Comparison of ENCODE assay signal across 22 mouse cellular contexts in genomic region chr12:110796748-110797147, GRCm38 (mm10). TPM values are rescaled to one million over a fixed set of nuclear protein-coding genes. Genes with fewer than 3 reads are reported as not detected.
A peak's percentile ranks its signal among the peaks of the same experiment; 100 is the strongest.
DNase-seq lines count a peak whose midpoint lies in the region; ATAC-seq and TF ChIP-seq lines count a peak whose summit lies in the region.
"Had no signal": no experiment of that assay in that cellular context is flagged by ENCODE, and none has a peak within 500 bp of the region (broad histone marks: within the 10 kb centered on the region; RNA-seq: fewer than 3 reads in every experiment).

No protein-coding gene starts in this region.

- no peak for TF ChIP-seq EP300 in lung, postnatal 0 days (IDR thresholded peaks at IDR 0.05)

- H3K4me2 ChIP-seq in embryonic facial prominence, embryonic 14.5 days (ENCODE audit: low read depth, low read length) = no peak overlapping the region
- H3K4me2 ChIP-seq in lung, postnatal 0 days (replicated peaks; ENCODE audit: low read depth, low read length) = no peak overlapping the region
- no peak overlapping the region for H3K4me2 ChIP-seq in forebrain, embryonic 16.5 days (ENCODE audit: low read length)
- H3K4me2 ChIP-seq: heart, embryonic 13.5 days; midbrain, embryonic 13.5 days had no signal

- no peak overlapping the region for H3K27ac ChIP-seq in embryonic facial prominence, embryonic 14.5 days (replicated peaks; ENCODE audit: low read depth, low read length)
- no peak overlapping the region for H3K27ac ChIP-seq in embryonic facial prominence, embryonic 10.5 days (replicated peaks)
- H3K27ac ChIP-seq in lung, postnatal 0 days (ENCODE audit: low read length) = no peak overlapping the region
- no peak overlapping the region for H3K27ac ChIP-seq in forebrain, embryonic 16.5 days (ENCODE audit: low read length)
- H3K27ac ChIP-seq: forebrain, embryonic 10.5 days; heart, adult 2 months; hindbrain, postnatal 0 days; liver, embryonic 14.5 days; midbrain, embryonic 13.5 days had no signal

- no peaks in the 10 kb centered on the region for H3K9me3 ChIP-seq in embryonic facial prominence, embryonic 14.5 days (ENCODE audit: control insufficient read depth, low read length)
- H3K9me3 ChIP-seq in embryonic facial prominence, embryonic 10.5 days = no peaks in the 10 kb centered on the region
- no peaks in the 10 kb centered on the region for H3K9me3 ChIP-seq in lung, postnatal 0 days (ENCODE audit: low read length)
- no peaks in the 10 kb centered on the region for H3K9me3 ChIP-seq in forebrain, embryonic 16.5 days (ENCODE audit: control insufficient read depth, low read length)
- H3K9me3 ChIP-seq: forebrain, embryonic 10.5 days; heart, embryonic 13.5 days; megakaryocyte, embryonic 14.5 days; midbrain, embryonic 13.5 days had no signal

- 0 out of 2 replicates have a peak, but pooled peaks have one; percentile 16 for ATAC-seq in embryonic facial prominence, embryonic 14.5 days (ENCODE audit: low read depth)
- ATAC-seq in lung, postnatal 0 days = peak; percentile 41
- ATAC-seq in forebrain, embryonic 16.5 days = no peak
- ATAC-seq: forebrain, postnatal 0 days; hindbrain, postnatal 0 days; midbrain, embryonic 13.5 days had no signal

- no peak for DNase-seq in embryonic facial prominence, embryonic 14.5 days (ENCODE audit: low spot score)
- DNase-seq in embryonic facial prominence, embryonic 10.5 days (ENCODE audit: low spot score) = no peak
- no peak for DNase-seq in lung, postnatal 0 days (ENCODE audit: low spot score)
- no peak for DNase-seq in lung, adult 2 months
- DNase-seq in kidney, postnatal 36 days = peak; percentile 20 to 56
- DNase-seq in cerebellum, postnatal 4 days (ENCODE audit: low spot score in 2 of 2) = no peak
- DNase-seq: adrenal gland, postnatal 14 days; cerebellum, adult 8-10 months; cerebellum, postnatal 36 days; forebrain, postnatal 0 days; gastrocnemius, postnatal 36 days; heart, adult 2 months; heart, postnatal 14 days; layer of hippocampus, adult 9-11 months; thymus, postnatal 25 days had no signal

- WGBS in embryonic facial prominence, embryonic 14.5 days = 81% methylated on average over 6 of the region's 6 CpGs
- 82% methylated on average over 6 of the region's 6 CpGs for WGBS in embryonic facial prominence, embryonic 10.5 days
- WGBS in lung, postnatal 0 days = 65% methylated on average over 6 of the region's 6 CpGs
- 61% methylated on average over 6 of the region's 6 CpGs for WGBS in lung, adult 2 months
- 86% methylated on average over 6 of the region's 6 CpGs for WGBS in forebrain, embryonic 16.5 days

- no peak for TF ChIP-seq CTCF in lung, postnatal 0 days (IDR thresholded peaks at IDR 0.05)
- no peak for TF ChIP-seq CTCF in lung, adult 2 months (IDR thresholded peaks at IDR 0.05; ENCODE audit: insufficient read depth, low read length)

- H3K9ac ChIP-seq in embryonic facial prominence, embryonic 14.5 days (ENCODE audit: low read depth, low read length) = no peak overlapping the region
- H3K9ac ChIP-seq in lung, postnatal 0 days (replicated peaks; ENCODE audit: low read depth) = no peak overlapping the region
- H3K9ac ChIP-seq in forebrain, embryonic 16.5 days (replicated peaks; ENCODE audit: low read depth, low read length) = no peak overlapping the region
- H3K9ac ChIP-seq: forebrain, postnatal 0 days; heart, embryonic 13.5 days; liver, embryonic 14.5 days; midbrain, embryonic 13.5 days had no signal

- TF ChIP-seq POLR2A in lung, adult 2 months (IDR thresholded peaks at IDR 0.05; ENCODE audit: borderline replicate concordance, extremely low read depth, low read depth, low read length) = no peak

- H3K4me3 ChIP-seq in embryonic facial prominence, embryonic 14.5 days (ENCODE audit: low read depth, low read length) = no peak overlapping the region
- H3K4me3 ChIP-seq in embryonic facial prominence, embryonic 10.5 days = no peak overlapping the region
- no peak overlapping the region for H3K4me3 ChIP-seq in lung, postnatal 0 days (ENCODE audit: low read depth, low read length)
- no peak overlapping the region for H3K4me3 ChIP-seq in lung, adult 2 months (replicated peaks; ENCODE audit: extremely low read depth, low read depth, low read length)
- no peak overlapping the region for H3K4me3 ChIP-seq in forebrain, embryonic 16.5 days (replicated peaks; ENCODE audit: low read length)
- H3K4me3 ChIP-seq: forebrain, embryonic 10.5 days; heart, adult 2 months; heart, embryonic 13.5 days; megakaryocyte, embryonic 14.5 days; midbrain, embryonic 13.5 days had no signal

- H3K36me3 ChIP-seq in embryonic facial prominence, embryonic 14.5 days (ENCODE audit: control insufficient read depth, insufficient read depth, low read length) = peaks cover 20% of the 10 kb centered on the region
- peaks cover 50% of the 10 kb centered on the region for H3K36me3 ChIP-seq in embryonic facial prominence, embryonic 10.5 days (replicated peaks)
- H3K36me3 ChIP-seq in lung, postnatal 0 days (ENCODE audit: insufficient read depth, low read length) = no peaks in the 10 kb centered on the region
- no peaks in the 10 kb centered on the region for H3K36me3 ChIP-seq in forebrain, embryonic 16.5 days (ENCODE audit: control insufficient read depth, insufficient read depth)

- H3K27me3 ChIP-seq in embryonic facial prominence, embryonic 14.5 days (replicated peaks; ENCODE audit: control insufficient read depth, insufficient read depth, low read length) = no peaks in the 10 kb centered on the region
- H3K27me3 ChIP-seq in embryonic facial prominence, embryonic 10.5 days (replicated peaks; ENCODE audit: low read depth, poor library complexity, severe bottlenecking) = no peaks in the 10 kb centered on the region
- no peaks in the 10 kb centered on the region for H3K27me3 ChIP-seq in lung, postnatal 0 days (replicated peaks; ENCODE audit: insufficient read depth, low read length)
- no peaks in the 10 kb centered on the region for H3K27me3 ChIP-seq in forebrain, embryonic 16.5 days (replicated peaks; ENCODE audit: control insufficient read depth, insufficient read depth, low read length)
- H3K27me3 ChIP-seq: heart, embryonic 13.5 days; megakaryocyte, embryonic 14.5 days; midbrain, embryonic 13.5 days had no signal

- H3K4me1 ChIP-seq in embryonic facial prominence, embryonic 14.5 days (ENCODE audit: control insufficient read depth, insufficient read depth, low read length) = no peaks in the 10 kb centered on the region
- no peaks in the 10 kb centered on the region for H3K4me1 ChIP-seq in embryonic facial prominence, embryonic 10.5 days
- peaks cover 6% of the 10 kb centered on the region; the same call in 1 of the 2 replicates for H3K4me1 ChIP-seq in lung, postnatal 0 days (ENCODE audit: insufficient read depth, low read depth, low read length)
- H3K4me1 ChIP-seq in lung, adult 2 months (ENCODE audit: control insufficient read depth, insufficient read depth, low read length) = no peaks in the 10 kb centered on the region
- H3K4me1 ChIP-seq in forebrain, embryonic 16.5 days (replicated peaks; ENCODE audit: control insufficient read depth, insufficient read depth, low read length) = no peaks in the 10 kb centered on the region; the same call in 1 of the 2 replicates
- H3K4me1 ChIP-seq: forebrain, embryonic 10.5 days had no signal

RNA-seq across cellular contexts. Expression of gene Mok, which starts 44.0 kb away (rescaled TPM):
- polyA plus RNA-seq in embryonic facial prominence, embryonic 14.5 days (2014; fragmentation: Nextera tagmentation; extraction: Ambion mirVana) = 5.3 and 6.1 TPM in 2 replicates
- polyA plus RNA-seq in embryonic facial prominence, embryonic 10.5 days (2016; fragmentation: Nextera tagmentation; extraction: Ambion mirVana) = 7.2 and 10.1 TPM in 2 replicates
- 11.1 and 11.9 TPM in 2 replicates for polyA plus RNA-seq in lung, postnatal 0 days (2015; fragmentation: Nextera tagmentation; extraction: Ambion mirVana)
- polyA plus RNA-seq in lung, adult 2 months (2012; rRNA removed) = 4.2 and 4.7 TPM in 2 replicates
- 13.4 and 13.6 TPM in 2 replicates for polyA plus RNA-seq in forebrain, embryonic 16.5 days (2015; fragmentation: Nextera tagmentation; extraction: Ambion mirVana)

RNA-seq across cellular contexts. Expression of gene Zfp839, which starts 53.3 kb away (rescaled TPM):
- polyA plus RNA-seq in embryonic facial prominence, embryonic 14.5 days (2014; fragmentation: Nextera tagmentation; extraction: Ambion mirVana) = 2.4 and 4.1 TPM in 2 replicates
- 5.6 and 6.1 TPM in 2 replicates for polyA plus RNA-seq in embryonic facial prominence, embryonic 10.5 days (2016; fragmentation: Nextera tagmentation; extraction: Ambion mirVana)
- 2.4 and 3.3 TPM in 2 replicates for polyA plus RNA-seq in lung, postnatal 0 days (2015; fragmentation: Nextera tagmentation; extraction: Ambion mirVana)
- 5.2 and 5.7 TPM in 2 replicates for polyA plus RNA-seq in lung, adult 2 months (2012; rRNA removed)
- polyA plus RNA-seq in forebrain, embryonic 16.5 days (2015; fragmentation: Nextera tagmentation; extraction: Ambion mirVana) = 3.2 and 3.3 TPM in 2 replicates

RNA-seq across cellular contexts. Expression of gene Wdr20, which starts 59.0 kb away (rescaled TPM):
- polyA plus RNA-seq in embryonic facial prominence, embryonic 14.5 days (2014; fragmentation: Nextera tagmentation; extraction: Ambion mirVana) = 18.3 and 21.1 TPM in 2 replicates
- 22.4 and 24.1 TPM in 2 replicates for polyA plus RNA-seq in embryonic facial prominence, embryonic 10.5 days (2016; fragmentation: Nextera tagmentation; extraction: Ambion mirVana)
- 12.5 and 15.6 TPM in 2 replicates for polyA plus RNA-seq in lung, postnatal 0 days (2015; fragmentation: Nextera tagmentation; extraction: Ambion mirVana)
- 13.5 and 16.2 TPM in 2 replicates for polyA plus RNA-seq in lung, adult 2 months (2012; rRNA removed)
- 30.1 and 30.9 TPM in 2 replicates for polyA plus RNA-seq in forebrain, embryonic 16.5 days (2015; fragmentation: Nextera tagmentation; extraction: Ambion mirVana)

Comparison
In these comparisons a context has a peak if more than half of its experiments do, and no peak if none do; other contexts are left out.
1. DNase-seq: peak in kidney, postnatal 36 days (2 of 2); none in embryonic facial prominence, embryonic 14.5 days (single experiment), embryonic facial prominence, embryonic 10.5 days (single experiment), lung, postnatal 0 days (single experiment), lung, adult 2 months (single experiment) and cerebellum, postnatal 4 days (0 of 2).